Mouse (Mus musculus): Measurements from ENCODE around the gene D17Wsu92e.
"Not testable (repeated sequence)": the region's sequence is repeated elsewhere in the genome, so short reads cannot be mapped to it uniquely, and the experiment has no call there.

The D17Wsu92e gene

DNA sequence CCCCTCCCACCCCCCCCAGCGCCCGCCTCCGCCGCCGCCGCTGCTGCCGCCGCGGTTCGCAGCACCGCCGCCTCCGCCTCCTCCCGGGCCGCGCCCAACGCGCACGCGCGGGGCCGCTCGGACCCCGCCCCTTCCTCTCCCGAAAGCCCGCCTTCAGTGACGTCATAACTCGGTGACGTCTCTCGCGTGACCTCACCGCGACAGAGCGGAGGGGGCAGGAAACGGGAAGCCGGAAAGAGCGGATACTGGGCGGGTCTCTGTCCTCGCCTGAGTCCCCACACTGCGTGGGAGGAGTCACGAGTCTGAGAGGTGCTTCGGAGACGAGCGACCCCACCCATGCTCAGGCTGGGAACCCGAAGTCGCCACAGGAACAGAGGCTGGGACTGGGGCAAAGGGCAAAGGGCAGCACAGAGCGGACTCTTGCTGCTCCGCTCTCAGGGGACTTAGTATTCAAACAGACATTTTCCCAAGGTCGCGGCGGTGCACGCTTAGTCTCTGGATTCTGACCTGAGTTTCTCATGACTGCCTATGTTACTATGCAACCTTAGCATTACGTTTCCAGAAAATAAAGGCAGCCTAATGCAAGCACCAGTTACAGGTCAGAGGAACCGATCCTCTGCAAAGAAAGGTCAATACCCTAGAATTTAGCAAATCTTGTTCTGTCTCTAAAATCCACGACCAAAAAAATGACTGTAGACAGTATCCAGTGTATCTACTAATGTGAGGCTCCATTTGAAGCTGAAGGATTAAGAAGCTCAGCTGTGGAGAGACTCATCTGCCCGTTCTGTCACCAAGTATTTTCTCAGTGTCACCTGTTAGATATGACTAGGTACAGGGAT lies at the start of gene D17Wsu92e:
Gene D17Wsu92e, minus strand, starts transcription at position 81 of the 839 bp plus-strand sequence.
- peak; percentile 97 to 98 for DNase-seq

- no peak for DNase-seq
These were observed 46.3 kb upstream of the D17Wsu92e start for GRCm38 (mm10) chr17:27866737-27867136.

- DNase-seq, result no peak
These were observed 45.0 kb upstream of the D17Wsu92e start for GRCm38 (mm10) chr17:27865461-27865860.

DNA sequence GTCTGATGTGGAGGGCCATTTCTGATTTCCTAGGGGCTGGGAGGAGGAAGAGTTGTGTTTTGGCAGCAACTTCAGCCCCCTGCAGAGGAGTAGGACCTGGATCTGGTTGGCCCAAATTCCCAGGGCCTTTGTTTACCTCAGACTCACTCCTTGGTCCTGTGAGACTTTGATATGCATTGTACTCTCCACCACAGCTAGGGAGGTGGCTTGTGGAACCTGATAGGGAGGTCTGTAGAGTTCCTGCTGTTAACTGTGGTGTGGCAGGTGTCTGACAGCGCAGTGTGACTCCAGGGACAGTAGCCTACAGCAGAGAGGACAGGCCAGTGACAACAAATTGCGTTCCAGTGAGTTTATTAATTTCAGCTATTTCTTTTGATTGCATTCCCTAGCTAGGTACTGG lies 38.7 kb upstream of the D17Wsu92e start:
- DNase-seq, result no peak

- no peak for DNase-seq
These were observed 37.4 kb upstream of the D17Wsu92e start for GRCm38 (mm10) chr17:27857649-27858475.

DNA sequence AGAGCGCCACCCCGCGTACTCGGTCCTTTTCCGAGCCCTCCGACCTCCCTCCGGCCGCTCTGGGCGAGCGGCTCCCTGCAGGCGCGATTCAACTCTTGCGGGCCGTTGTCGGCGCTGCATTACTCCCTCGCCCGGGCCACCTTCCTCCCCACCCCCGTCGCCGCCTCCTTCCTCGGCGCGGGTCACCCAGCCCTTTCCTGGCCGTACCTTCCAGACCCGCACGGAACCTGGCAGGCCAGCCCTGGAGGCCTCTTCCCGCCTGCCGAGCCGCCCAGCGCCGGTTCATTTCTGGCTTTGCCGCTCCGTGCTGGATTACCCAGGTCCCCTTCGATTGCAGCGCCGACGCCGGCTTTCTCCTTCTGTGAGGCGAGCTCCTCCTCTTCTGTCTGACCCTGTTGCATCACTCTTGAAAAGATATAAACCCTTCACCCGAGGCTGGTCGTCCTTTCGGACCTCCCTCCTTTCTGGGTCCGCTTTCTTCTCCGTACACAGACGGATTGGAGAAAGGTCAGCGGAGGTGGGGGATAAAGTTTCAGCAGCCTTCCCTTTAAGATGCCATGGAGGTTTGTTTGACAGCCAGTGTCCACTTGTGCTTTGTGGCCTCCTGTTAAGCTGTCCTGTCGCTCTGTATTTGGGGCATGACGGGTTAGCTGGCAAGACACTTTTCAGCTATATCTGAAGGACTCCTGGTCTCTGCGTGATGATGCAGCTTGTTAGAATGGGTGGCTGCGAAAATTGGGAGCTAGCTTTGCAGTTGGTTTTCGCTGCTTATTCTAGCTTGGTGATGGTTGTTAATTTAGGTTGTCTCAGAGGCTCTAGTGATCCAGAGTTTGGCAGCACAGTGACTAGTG lies 36.6 kb upstream of the D17Wsu92e start:
- peak; percentile 54 to 67 for DNase-seq

DNA sequence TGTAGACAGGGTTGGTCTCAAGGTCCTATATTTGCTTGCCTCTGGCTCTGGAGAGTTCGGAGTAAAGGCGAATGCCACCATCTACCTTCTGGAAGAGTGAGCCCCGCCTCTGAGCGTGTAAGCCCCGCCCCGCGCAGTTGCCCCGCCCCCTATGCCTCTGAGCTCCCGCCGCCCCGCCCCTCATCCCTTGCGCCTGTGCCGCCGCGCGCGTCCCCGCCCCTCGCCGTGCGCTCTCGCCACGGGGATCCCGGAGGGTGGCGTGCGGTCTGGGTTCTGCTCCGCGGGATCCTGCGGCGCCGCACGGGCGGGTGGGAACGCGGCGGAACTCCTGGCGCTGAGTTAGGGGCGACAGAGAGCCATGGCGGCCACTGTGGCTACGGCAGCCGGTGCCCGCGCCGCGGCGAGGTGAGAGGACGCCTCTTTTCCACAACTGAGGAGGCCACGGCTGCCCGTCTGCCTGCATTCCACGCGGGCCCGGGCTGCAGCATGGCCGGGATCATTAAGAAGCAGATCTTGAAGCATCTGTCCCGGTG lies 35.9 kb upstream of the D17Wsu92e start, which contains the start of gene Uhrf1bp1:
Gene Uhrf1bp1, plus strand, starts transcription at position 177 of the 533 bp plus-strand sequence.
- peak; percentile 71 to 77 for DNase-seq

GRCm38 (mm10) chr17:27851076-27851475 lies 30.6 kb upstream of the D17Wsu92e start:
- DNase-seq, result no peak

DNA sequence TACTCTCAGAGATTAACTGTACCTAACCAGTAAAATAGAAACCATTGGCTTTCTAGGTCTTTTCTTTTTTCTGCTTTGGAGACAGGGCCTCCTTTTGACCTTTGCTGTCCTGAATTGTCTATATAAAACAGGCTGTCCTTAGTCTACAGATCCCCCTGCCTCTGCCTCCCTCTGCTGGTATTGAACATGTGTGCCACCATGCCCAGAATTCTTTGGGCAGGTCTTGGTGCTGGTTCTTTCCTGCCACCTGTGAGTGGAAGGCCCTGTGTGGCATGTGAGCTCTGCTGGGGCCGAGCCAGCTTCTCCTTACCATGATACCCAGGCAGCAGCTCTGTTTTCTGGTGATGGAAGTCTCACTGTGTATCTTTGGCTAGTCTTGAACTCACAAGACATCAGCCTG lies 27.9 kb upstream of the D17Wsu92e start:
- DNase-seq, result no peak

DNA sequence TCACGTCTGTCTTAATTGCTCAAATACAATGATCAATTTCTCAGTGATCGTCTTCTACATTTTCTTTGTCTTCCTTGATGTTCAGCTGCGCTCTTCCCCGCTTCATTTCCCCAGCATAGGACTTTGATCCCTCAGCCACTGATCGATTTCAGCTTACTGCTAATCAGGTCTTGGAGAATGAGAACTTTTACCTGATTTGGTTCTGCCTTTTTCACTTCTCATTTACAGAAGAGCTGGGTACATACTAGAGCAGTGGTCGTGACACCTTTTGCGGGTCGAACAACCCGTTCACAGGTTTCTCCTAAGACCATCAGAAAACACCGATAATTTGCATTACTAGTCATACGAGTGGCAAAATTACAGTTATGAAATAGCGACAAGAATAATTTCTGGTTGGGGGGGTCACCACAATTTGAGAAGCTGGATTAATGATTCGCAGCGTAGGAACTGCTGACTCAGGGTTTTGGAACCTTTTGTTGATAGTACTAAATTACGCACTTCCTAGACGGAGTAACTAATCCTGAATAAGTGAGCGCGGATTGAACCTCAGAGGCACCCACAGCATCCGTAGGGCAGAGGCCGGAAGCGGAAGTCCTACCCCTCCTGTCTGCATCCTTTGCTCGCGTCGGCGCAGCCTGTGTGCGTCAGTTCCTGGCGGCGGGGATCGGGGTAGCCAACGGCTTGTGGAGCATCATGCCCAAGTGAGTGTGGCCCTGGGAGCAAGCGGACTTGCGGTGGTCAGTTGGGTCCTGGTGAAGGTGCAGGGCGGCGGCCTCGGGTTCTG lies 19.2 kb upstream of the D17Wsu92e start:
- DNase-seq, result peak; percentile 98

GRCm38 (mm10) chr17:27837850-27838249 lies 17.4 kb upstream of the D17Wsu92e start, which contains the start of gene Snrpc:
Gene Snrpc, plus strand, starts transcription at chr17:27838150.
- DNase-seq, result not testable (repeated sequence)

DNA sequence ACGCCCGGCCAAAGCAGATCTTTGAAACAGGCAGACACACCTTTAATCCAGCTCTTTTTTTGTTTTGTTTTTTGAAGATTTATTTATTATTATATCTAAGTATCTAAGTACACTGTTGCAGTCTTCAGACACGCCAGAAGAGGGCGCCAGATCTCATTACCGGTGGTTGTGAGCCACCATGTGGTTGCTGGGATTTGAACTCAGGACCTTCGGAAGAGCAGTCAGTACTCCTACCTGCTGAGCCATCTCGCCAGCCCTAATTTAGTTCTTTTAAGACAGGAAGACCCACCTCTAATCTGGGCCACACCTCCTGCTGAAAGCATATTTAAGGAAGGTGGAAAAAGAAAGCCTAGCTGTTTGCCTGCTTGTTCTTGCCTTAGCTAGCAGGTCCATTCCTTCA lies 10.0 kb upstream of the D17Wsu92e start:
- peak in 1 of 2 experiments; percentile 25 for DNase-seq

GRCm38 (mm10) chr17:27827511-27827910 lies 7.1 kb upstream of the D17Wsu92e start:
- no peak for DNase-seq

GRCm38 (mm10) chr17:27826908-27827383 lies 6.5 kb upstream of the D17Wsu92e start:
- DNase-seq, result peak in 1 of 2 experiments; percentile 28

- peak; percentile 68 for DNase-seq
These were observed 5.8 kb upstream of the D17Wsu92e start for GRCm38 (mm10) chr17:27825984-27826905.

GRCm38 (mm10) chr17:27825539-27825938 lies 5.1 kb upstream of the D17Wsu92e start:
- DNase-seq, result no peak

DNA sequence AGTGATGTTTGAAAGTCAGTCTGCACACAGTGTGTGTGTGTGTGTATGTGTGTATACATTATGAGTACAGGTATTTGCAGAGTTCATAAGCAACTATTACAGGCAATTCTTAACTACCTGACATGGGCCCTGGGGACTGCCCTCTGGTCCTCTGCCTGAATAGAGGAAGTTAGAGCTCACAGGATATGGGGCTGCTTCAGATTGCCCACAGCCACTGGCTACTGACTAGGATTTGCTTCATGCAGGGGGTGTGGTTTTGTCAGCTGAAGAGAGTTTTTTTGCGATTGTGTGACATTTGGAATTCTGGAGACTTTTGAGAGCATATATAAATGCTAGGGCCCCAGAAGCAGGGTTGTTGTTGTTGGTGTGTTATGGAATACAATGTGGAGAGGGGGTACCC lies 4.5 kb upstream of the D17Wsu92e start:
- DNase-seq, result no peak

DNA sequence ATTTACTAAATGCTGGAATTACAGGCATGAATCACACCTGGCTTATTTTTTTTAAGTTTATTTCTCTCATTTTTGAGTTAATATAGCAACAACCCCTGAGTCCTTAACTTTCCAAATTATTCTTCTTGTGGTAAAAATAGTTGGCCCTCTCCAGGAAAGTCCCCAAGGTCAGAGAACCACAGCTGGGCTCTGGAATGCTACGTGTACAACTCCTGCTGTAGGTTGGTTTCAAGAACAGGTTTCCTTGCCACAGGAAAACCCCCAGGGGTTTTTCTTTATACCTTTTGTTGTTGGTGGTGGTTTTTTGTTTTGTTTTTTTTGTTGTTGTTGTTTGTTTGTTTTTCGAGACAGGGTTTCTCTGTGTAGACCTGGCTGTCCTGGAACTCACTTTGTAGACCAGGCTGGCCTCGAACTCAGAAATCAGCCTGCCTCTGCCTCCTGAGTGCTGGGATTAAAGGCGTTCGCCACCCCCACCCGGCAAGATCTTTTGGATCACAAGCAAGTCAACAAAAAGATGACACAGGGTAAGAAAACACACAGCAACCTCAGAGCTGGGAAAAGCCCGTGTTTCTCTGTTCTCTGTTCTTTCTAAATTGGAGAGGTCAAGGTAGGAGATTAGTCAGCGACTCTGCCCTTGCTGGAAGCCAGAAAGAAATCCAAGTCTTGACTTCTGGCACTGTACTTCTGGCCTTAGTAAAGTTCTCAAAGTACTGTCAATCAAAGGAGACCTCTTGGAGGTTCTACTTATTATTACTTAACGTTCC lies 2.9 kb upstream of the D17Wsu92e start:
- no peak for DNase-seq

Data from kidney, adult 8-10 months (tissue).